Mouse (Mus musculus): ENCODE results near the gene Col5a2. TPM values are rescaled to one million over a fixed set of nuclear protein-coding genes. Genes with fewer than 3 reads are reported as not detected.

Gene Col5a2
- polyA plus RNA-seq, 1 experiment from 2014 or later = 12.4 TPM

DNA sequence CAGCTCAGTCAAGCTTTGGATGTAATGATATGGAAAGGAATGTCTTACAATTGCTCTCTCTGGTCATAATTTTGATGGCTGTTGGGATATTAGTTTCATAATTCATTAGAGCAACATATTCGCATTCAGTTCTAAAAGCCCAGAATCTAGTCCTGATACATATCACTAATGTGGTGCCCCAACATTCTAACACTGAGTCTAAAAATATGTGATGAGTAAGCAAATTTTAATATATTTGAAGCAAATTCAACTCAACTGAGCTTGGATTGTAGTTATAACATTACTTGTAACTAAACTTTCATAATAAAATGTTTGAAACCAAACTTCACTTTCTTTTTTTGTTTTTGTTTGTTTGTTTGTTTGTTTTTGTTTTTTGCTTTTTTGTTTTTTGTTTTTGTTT, 173.9 kb downstream of the Col5a2 start:
- Histone ChIP-seq H3K4me2 (ENCODE audit: low read length) (no peak overlapping the region), H3K27ac (replicated peaks; ENCODE audit: low read depth, low read length) (no peak overlapping the region)
- ATAC-seq (ENCODE audit: low FRiP score, low TSS enrichment) = no peak

More for the DNA sequence above, 173.9 kb downstream of the Col5a2 start:
- Histone ChIP-seq H3K9me3 (ENCODE audit: control insufficient read depth, low read length) (no peaks in the 10 kb centered on the region), H3K36me3 (ENCODE audit: control insufficient read depth, insufficient read depth, low read length) (no peaks in the 10 kb centered on the region), H3K4me1 (ENCODE audit: control insufficient read depth, insufficient read depth, low read length) (no peaks in the 10 kb centered on the region), H3K27me3 (ENCODE audit: control insufficient read depth, insufficient read depth, low read length) (no peaks in the 10 kb centered on the region), H3K4me3 (replicated peaks; ENCODE audit: low read depth, low read length) (no peak overlapping the region), H3K9ac (replicated peaks; ENCODE audit: low read length) (no peak overlapping the region)
- WGBS = 98% methylated on average over 1 of the region's 1 CpGs
- no peak for DNase-seq

Other genes starting within 250 kb of the Col5a2 start
- gene Col3a1, start 191.7 kb downstream of the Col5a2 start, polyA plus RNA-seq (2014; fragmentation: Nextera tagmentation; extraction: Ambion mirVana) = 3.5 and 226 TPM in 2 replicates

Measured in midbrain, embryonic 14.5 days (tissue).